Mouse (Mus musculus) layer of hippocampus, postnatal 10 days (tissue): ENCODE results near the gene Ppm1h. TPM values are rescaled to one million over a fixed set of nuclear protein-coding genes. Genes with fewer than 3 reads are reported as not detected.

Experiments used
- DNase-seq, 2 experiments: peaks; one replicate each; pipeline ENCODE4 v3.0.0; 2021; ENCODE audit warnings: low spot score in 2 of 2
- total RNA-seq, 2 experiments: library from RNA; stranded (reverse); gene quantifications; 2 replicates each; pipeline ENCODE4 v1.2.3; 2021

The Ppm1h gene
- total RNA-seq, 2 experiments from 2014 or later = 74.1 to 75.4 TPM

- DNase-seq = no peak
These were observed 127.3 kb downstream of the Ppm1h start for GRCm38 (mm10) chr10:122805866-122806265.

DNA sequence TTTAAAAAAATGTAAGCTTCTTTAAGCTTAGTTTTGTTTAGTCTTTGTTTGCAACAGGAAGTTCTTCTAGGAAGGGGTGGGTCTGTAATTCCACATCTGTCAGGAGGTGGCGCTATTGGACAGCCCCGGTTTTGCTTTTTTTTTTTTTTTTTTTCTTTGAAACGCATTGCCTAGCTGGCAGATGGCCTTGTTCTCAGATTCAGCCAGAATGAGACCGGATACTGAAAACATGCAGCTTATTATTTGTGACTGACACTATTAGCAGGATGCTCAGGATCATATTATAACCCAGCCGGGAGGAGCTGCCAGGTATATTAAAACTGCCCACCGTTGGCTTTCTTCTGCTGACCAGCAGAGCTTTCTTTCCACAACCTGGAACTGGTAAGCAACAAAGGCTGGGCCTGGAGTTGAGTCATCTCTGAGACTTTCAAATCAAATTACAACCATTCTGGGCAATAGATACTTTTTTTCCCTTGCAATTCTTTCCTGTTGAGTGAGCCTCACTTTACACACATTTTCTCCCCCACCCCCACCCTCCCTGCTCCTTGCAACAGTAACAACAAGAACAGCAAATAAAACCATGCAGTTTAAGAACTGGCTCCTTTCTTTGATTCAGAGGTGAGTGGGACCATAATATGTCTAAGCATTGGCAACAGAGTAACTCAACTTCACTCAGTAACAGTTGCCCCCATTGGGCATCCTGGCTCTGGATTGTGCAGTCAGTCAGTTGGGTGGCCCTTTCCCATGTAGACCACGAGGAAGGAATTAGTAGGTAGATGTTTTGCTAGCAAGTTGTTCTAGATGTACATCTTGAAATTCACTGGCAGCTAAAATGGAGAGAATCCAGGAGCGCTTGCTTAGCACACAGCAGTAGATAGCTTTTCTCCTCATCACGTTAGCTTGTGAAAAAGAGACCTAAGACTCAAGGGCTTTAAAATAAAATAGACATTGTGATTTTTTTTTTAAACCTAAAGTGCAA, 128.9 kb downstream of the Ppm1h start:
- peak; percentile 83 to 84 for DNase-seq

- DNase-seq = no peak
These were observed 129.6 kb downstream of the Ppm1h start for GRCm38 (mm10) chr10:122808186-122808585.

DNA sequence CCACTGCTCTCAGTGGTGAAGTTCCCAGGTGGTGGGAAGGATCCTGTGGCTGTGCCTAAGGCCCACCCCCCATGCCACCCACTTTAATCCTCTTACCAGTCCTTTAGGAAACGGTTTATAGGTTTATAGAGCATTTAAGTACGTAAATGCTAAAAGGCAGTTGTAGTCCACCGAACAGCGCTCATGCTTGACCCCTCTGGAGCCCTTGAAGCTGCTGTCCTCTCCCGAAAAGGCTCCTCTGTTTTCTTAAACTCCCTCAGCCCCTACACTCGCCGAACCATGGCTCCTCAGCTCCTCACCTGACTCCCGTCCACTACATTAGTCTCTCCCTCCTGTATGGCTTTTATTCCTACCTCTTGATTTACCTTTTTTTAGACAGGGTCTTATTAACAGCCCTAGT, 131.3 kb downstream of the Ppm1h start:
- DNase-seq = no peak

GRCm38 (mm10) chr10:122815094-122815493, 136.5 kb downstream of the Ppm1h start:
- DNase-seq = no peak

DNA sequence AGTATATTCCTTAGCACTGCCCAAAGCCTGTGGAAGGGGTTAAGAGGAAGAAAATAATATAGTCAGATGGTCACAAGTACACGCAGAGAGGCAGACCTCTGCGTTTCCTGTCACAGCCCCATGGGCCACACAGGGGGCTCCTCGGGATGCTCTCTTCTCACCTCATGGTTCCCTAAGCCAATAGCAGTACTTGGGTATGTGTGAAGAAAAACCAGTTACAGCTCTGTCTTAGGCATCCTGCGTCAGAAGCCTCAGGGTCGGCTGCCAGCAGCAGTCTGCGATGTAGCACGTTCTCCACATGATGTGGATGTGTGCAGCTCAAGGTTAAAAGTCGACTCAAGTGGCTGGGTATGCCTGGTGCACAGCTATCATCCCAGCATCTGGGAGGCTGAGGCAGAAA, 139.2 kb downstream of the Ppm1h start:
- no peak for DNase-seq

DNA sequence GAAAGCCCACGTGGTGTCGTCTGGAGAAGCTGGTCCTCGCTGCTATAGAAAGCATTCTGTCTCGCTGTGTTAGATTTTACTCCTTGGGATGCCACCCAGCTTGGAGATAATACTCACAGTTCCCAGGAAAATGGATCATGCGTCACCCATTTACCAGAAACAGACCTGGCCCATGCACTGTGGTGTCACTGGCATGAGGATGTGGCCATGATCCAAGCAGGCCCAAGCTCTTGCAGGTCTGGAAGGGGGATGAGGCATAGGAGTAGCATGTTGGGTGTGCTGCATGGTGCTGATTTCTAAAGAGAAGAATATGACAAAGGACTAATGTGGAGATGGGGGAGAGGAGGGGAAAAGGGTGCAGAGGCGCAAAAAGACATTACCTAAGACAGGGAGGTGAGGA, 141.2 kb downstream of the Ppm1h start:
- no peak for DNase-seq

- DNase-seq = no peak
These were observed 143.0 kb downstream of the Ppm1h start for GRCm38 (mm10) chr10:122821549-122821948.

DNA sequence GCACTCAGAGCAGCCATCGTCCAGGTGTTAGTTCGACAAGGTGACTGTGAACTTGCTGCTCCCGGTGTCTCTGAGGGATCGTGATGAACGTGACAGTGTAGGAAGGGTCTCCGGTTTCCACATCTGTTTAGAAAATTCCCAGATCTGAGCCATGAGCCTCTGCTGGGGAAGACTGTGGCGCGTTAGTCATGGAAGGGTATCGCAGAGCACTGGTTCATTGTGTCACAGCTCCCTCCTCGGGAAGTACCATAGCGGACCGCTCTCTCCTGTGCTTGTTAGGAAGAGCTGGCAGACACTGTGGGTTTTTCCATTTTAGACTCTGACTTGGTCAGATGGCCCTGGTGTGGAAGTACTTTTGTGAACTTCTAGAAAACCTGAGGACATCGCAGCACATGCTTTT, 145.1 kb downstream of the Ppm1h start:
- no peak for DNase-seq

GRCm38 (mm10) chr10:122826696-122827331, 148.3 kb downstream of the Ppm1h start:
- DNase-seq = no peak

GRCm38 (mm10) chr10:122827719-122828414, 149.3 kb downstream of the Ppm1h start:
- DNase-seq = no peak

DNA sequence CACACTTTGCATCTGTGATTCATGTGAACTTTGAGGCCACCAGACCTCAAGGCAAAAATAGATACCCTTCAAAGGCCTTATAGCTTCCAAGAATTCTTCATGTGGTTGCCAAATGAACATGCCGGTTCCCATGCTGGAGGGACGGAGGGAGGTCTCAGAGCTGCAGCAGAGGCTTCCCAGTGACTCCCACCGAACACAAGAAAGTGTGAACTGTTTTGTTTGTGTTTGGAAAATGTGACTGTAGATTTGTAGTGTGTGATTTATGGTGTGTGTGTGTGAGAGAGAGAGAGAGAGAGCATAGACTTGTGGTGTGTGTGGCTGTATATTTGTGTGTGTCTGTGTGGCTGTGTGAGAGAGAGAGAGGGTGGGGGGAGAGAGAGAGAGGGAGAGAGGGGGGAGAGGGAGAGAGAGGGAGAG, 151.2 kb downstream of the Ppm1h start:
- DNase-seq = no peak

DNA sequence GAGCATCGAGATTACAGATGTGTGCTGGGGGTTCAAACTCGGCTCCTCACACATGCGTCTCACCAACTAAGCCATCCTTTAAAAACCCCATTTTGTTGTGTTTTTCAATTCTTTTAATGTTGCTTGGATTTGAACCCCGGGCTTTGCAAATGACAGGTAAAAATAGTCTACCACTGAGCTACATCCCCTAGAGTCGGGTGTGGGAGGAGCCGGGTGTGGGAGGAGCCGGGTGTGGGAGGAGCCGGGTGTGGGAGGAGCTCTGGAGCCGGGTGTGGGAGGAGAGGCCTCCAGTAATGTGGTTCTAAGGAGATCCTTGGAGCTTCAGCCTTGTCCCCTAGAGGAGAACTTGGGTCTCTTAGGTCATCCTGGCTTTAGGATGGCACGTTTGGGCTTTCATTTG, 152.1 kb downstream of the Ppm1h start:
- no peak for DNase-seq

DNA sequence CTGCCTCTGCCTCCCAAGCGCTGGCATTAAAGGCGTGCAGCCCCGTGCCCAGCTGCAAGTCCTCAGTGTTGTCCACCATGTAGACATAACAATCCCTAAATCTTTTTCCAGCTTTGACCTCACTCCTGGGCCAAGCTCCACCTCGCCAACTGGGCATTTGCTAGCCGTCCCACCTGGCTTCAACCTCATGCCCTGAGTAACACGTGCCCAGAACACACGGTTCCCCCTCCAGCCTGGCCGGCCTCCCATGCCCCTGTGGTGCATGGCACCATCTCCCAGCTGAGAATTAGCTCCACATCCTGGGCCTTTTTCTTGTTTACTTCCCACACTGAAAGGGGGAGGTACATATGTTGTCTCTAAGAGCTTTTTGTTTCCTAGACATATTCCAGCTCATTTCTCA, 163.5 kb downstream of the Ppm1h start:
- DNase-seq = no peak

GRCm38 (mm10) chr10:122842961-122843360, 164.4 kb downstream of the Ppm1h start:
- no peak for DNase-seq

DNA sequence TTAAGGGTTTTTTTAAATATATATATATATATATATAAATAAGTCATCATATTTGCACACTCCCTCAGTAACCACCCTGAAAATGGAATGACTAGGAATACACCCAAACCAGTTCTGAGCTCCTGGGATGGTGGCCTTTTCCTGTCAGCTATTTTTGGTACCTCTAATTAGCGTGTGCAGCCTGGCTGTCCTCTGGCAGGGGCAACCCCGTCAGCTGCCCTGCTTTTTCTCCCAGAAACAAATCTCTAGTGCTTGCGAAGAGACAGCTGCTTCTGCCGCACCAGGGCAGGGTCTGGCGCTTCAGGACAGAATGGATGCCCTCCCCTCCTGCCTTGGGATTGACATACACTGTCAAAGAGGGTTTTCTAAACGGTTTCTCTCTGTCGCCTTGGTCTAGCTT, 166.9 kb downstream of the Ppm1h start:
- peak; percentile 49 to 56 for DNase-seq

DNA sequence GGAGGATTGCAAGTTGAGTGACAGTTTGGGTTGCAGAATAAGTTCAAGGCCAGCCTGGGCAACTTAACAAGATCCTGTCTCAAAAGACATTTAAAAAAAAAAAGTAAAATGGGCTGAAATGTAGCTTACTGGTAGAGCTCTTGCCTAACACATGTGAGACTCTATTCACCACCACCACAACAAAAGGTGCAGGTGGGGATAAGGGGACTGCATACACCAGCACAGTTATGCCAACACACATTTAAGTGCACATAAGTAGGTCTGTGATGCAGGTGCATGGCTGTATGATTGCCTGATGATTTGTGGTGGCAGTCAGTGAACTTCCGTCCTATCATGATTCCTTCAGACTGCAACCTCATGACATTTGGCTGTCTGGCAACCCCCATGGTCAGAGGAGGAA, 167.9 kb downstream of the Ppm1h start:
- DNase-seq = no peak

GRCm38 (mm10) chr10:122848020-122848457, 169.5 kb downstream of the Ppm1h start:
- no peak for DNase-seq

GRCm38 (mm10) chr10:122851267-122852160, 173.0 kb downstream of the Ppm1h start:
- no peak for DNase-seq

GRCm38 (mm10) chr10:122854571-122854970, 176.0 kb downstream of the Ppm1h start:
- no peak for DNase-seq

GRCm38 (mm10) chr10:122855149-122855548, 176.6 kb downstream of the Ppm1h start:
- DNase-seq = no peak
